Mouse (Mus musculus): ENCODE measurements around the gene Syne2. TPM values are rescaled to one million over a fixed set of nuclear protein-coding genes. Genes with fewer than 3 reads are reported as not detected.

Gene Syne2
- polyA plus RNA-seq, 1 experiment from 2014 or later: 50.8 TPM

DNA sequence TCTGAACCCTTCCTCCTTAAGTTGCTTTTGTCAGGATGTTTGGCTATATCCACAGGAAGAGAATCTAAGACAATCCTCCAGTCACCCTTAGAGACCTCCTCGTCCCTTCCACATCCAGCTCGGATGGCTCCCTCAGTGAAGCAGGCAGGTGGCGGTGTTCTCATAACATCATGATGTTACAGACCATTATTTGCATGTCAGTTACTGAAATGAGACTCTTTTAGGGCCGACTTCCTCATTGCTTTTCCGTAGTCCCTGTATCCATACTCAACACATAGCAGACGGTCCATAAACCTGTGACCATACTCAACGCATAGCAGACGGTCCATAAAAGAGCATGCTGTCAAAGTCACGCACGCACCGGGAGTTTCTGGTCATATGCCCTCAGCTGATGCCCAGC is 106.9 kb downstream of the Syne2 start:
- Histone ChIP-seq H3K36me3 (ENCODE audit: control insufficient read depth, insufficient read depth, low read length) (peaks cover 20% of the 10 kb centered on the region), H3K27ac (ENCODE audit: low read length) (no peak overlapping the region), H3K4me3 (ENCODE audit: low read length) (no peak overlapping the region), H3K27me3 (ENCODE audit: control insufficient read depth, insufficient read depth, low read depth, low read length) (no peaks in the 10 kb centered on the region), H3K9me3 (ENCODE audit: control insufficient read depth, low read length) (no peaks in the 10 kb centered on the region), H3K9ac (ENCODE audit: low read length) (no peak overlapping the region), H3K4me1 (replicated peaks; ENCODE audit: control insufficient read depth, insufficient read depth, low read length) (no peaks in the 10 kb centered on the region), H3K4me2 (ENCODE audit: low read depth, low read length) (no peak overlapping the region)
- no peak for ATAC-seq (ENCODE audit: low read depth)
- 90% methylated on average over 11 of the region's 11 CpGs for WGBS

DNA sequence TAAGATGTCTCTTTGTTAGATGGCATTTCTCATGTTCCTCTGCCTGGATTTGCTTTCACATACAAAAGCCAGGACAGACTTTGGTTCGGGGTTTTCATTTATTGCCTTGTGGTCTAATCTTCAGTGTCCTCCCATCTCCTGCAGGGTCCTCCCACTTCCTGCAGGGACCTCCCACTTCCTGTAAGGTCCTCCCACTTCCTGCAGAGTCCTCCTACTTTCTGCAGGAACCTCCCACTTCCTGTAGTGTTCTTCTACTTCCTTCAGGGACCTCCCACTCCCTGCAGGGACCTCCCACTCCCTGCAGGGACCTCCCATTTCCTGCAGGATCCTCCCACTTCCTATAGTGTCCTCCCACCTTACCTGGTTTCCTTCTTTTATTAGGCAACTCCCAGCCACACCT is 109.7 kb downstream of the Syne2 start:
- Histone ChIP-seq H3K4me3 (ENCODE audit: low read length) (no peak overlapping the region), H3K4me1 (replicated peaks; ENCODE audit: control insufficient read depth, insufficient read depth, low read length) (no peaks in the 10 kb centered on the region), H3K9me3 (ENCODE audit: control insufficient read depth, low read length) (no peaks in the 10 kb centered on the region), H3K4me2 (ENCODE audit: low read depth, low read length) (no peak overlapping the region), H3K9ac (ENCODE audit: low read length) (no peak overlapping the region), H3K27me3 (ENCODE audit: control insufficient read depth, insufficient read depth, low read depth, low read length) (no peaks in the 10 kb centered on the region), H3K27ac (ENCODE audit: low read length) (no peak overlapping the region), H3K36me3 (ENCODE audit: control insufficient read depth, insufficient read depth, low read length) (peaks cover 30% of the 10 kb centered on the region)
- WGBS: 87% methylated on average over 1 of the region's 1 CpGs
- ATAC-seq (ENCODE audit: low read depth): no peak

DNA sequence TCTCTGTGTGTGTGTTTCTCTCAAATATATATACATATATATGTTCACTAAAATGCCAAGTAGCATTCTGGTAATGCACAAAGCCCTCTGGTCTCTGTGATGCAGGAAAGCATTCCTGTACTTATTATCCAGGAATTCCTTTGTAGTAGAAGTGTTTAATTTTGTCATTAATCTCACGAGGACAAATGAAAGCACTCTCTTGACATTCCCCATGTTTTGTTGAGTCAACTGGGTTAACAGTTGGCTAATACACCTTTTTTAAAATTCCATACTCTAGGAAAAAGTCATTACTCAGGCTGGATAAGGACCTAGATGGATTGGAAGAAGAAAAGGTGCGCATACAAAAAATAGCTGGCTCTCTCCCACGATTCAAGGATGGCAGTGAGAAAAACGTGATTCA is 115.6 kb downstream of the Syne2 start:
- ATAC-seq (ENCODE audit: low read depth): peak; percentile 45; the same call in 1 of the 2 replicates
- H3K36me3 ChIP-seq (ENCODE audit: control insufficient read depth, insufficient read depth, low read length): peaks cover 15% of the 10 kb centered on the region

DNA sequence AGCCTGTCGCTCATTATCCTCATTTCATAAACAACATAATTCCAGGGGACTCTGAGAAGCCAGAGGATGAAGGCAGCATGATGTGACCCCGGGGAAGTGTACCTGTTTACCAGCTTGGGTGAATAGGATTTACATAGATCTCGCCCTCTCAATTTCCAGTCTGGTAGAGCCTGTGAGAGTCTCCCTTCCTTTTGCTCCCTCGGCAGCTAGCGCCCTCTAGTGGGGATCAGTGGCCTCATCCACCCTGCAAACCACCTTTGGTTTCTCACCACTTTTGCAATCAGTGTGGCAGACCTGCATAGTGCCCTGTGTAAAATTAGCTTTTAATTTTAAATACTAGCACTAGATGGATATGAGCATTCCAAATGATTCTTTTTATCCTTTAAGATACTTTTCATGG is 133.4 kb downstream of the Syne2 start:
- H3K4me3 ChIP-seq (ENCODE audit: low read length): no peak overlapping the region
- no peak overlapping the region for H3K4me2 ChIP-seq (ENCODE audit: low read depth, low read length)
- H3K4me1 ChIP-seq (replicated peaks; ENCODE audit: control insufficient read depth, insufficient read depth, low read length): no peaks in the 10 kb centered on the region
- no peak for ATAC-seq (ENCODE audit: low read depth)
- no peak overlapping the region for H3K9ac ChIP-seq (ENCODE audit: low read length)
- H3K27me3 ChIP-seq (ENCODE audit: control insufficient read depth, insufficient read depth, low read depth, low read length): no peaks in the 10 kb centered on the region
- 55% methylated on average over 5 of the region's 5 CpGs for WGBS
- peaks cover 2% of the 10 kb centered on the region; the same call in 1 of the 2 replicates for H3K9me3 ChIP-seq (ENCODE audit: control insufficient read depth, low read length)
- peaks cover 16% of the 10 kb centered on the region for H3K36me3 ChIP-seq (ENCODE audit: control insufficient read depth, insufficient read depth, low read length)
- H3K27ac ChIP-seq (ENCODE audit: low read length): no peak overlapping the region

More for the DNA sequence above, 115.6 kb downstream of the Syne2 start:
- Histone ChIP-seq H3K27ac (ENCODE audit: low read length) (no peak overlapping the region), H3K27me3 (ENCODE audit: control insufficient read depth, insufficient read depth, low read depth, low read length) (no peaks in the 10 kb centered on the region), H3K4me3 (ENCODE audit: low read length) (no peak overlapping the region), H3K4me2 (ENCODE audit: low read depth, low read length) (no peak overlapping the region), H3K4me1 (replicated peaks; ENCODE audit: control insufficient read depth, insufficient read depth, low read length) (0 out of 2 replicates have a peak, but pooled peaks cover 2% of the 10 kb centered on the region), H3K9me3 (ENCODE audit: control insufficient read depth, low read length) (no peaks in the 10 kb centered on the region), H3K9ac (ENCODE audit: low read length) (no peak overlapping the region)
- 45% methylated on average over 4 of the region's 4 CpGs for WGBS

DNA sequence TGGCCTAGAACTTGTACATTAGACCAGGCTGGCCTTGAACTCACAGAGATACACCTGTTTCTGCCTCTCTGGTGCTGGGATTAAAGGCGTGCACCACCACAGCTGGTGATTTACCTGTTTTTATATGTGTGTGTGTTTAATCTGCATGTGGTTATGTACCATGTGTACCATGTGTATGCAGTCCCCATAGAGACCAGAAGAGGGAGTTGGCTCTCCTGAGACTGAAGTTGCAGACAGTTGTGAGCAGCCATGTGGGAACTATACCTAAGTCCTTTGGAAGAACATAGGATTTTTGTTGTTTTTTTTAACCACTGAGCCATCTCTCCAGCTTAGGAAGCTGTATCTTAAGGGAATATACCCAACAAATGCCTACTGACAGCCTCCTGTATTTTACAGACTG is 134.1 kb downstream of the Syne2 start:
- Histone ChIP-seq H3K27me3 (ENCODE audit: control insufficient read depth, insufficient read depth, low read depth, low read length) (no peaks in the 10 kb centered on the region), H3K36me3 (ENCODE audit: control insufficient read depth, insufficient read depth, low read length) (peaks cover 16% of the 10 kb centered on the region), H3K9me3 (ENCODE audit: control insufficient read depth, low read length) (peaks cover 2% of the 10 kb centered on the region; the same call in 1 of the 2 replicates), H3K4me3 (ENCODE audit: low read length) (no peak overlapping the region), H3K4me2 (ENCODE audit: low read depth, low read length) (no peak overlapping the region), H3K4me1 (replicated peaks; ENCODE audit: control insufficient read depth, insufficient read depth, low read length) (no peaks in the 10 kb centered on the region), H3K27ac (ENCODE audit: low read length) (no peak overlapping the region), H3K9ac (ENCODE audit: low read length) (no peak overlapping the region)
- WGBS: 91% methylated on average over 1 of the region's 1 CpGs
- ATAC-seq (ENCODE audit: low read depth): no peak

DNA sequence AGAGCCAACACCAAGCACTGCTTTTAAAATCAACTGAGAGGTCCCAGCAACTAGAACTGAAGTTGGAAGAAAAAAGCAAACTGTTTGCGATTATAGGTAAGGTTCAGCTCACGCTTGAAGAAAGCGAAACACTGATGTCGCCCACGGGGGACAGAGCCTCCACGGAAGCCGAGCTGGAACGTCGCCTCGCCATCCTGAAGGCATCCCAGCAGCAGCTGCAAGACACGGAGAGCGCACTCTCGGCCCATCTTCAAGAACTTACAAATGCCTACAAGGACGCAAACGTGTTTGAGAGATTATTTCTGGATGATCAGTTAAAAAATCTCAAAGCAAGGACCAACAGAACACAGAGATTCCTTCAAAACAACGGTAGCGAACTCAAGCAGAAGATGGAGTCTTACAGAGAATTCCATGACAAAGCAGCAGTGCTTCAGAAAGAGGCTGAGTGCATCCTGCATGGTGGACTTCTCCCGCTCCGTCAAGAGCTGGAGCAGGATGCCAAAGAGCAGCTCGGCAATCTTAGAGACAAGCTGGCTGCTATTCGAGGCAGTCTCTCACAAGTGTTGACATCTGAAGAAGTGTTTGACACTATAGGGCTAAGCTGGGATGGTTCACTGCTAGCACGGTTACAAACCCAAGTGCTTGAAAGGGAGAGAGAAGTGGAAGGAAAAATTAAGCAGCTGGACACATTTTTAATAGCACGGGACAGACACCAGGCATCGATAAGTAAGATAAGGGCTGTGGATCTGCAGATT is 148.7 kb downstream of the Syne2 start:
- WGBS: 79% methylated on average over 24 of the region's 24 CpGs
- Histone ChIP-seq H3K4me1 (replicated peaks; ENCODE audit: control insufficient read depth, insufficient read depth, low read length) (no peaks in the 10 kb centered on the region), H3K36me3 (ENCODE audit: control insufficient read depth, insufficient read depth, low read length) (peaks cover 14% of the 10 kb centered on the region)

DNA sequence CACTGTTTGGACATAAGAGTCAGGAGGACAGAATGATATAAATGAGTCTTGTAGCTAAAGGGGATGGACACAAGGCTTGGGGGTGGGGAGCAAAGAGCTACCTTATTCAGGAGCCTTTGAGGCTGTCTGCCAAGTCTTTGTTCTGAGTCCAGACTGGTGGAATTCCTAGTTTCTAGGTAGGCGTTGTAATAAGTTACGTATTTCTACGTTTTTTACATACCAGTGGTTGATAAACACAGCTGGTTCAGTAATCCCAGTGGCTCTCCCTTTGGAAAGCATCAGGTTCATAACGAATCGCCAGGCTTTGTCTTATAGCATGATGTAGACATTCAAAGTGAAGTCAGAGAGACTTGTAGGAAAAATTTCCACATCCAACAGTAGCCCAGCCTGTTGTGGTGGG is 161.1 kb downstream of the Syne2 start:
- peak; percentile 76 for ATAC-seq (ENCODE audit: low read depth)
- Histone ChIP-seq H3K27ac (ENCODE audit: low read length) (peak overlapping the region; percentile 33), H3K36me3 (ENCODE audit: control insufficient read depth, insufficient read depth, low read length) (peaks cover 2% of the 10 kb centered on the region; the same call in 1 of the 2 replicates), H3K9ac (ENCODE audit: low read length) (no peak overlapping the region), H3K9me3 (ENCODE audit: control insufficient read depth, low read length) (no peaks in the 10 kb centered on the region), H3K4me3 (ENCODE audit: low read length) (no peak overlapping the region), H3K4me1 (replicated peaks; ENCODE audit: control insufficient read depth, insufficient read depth, low read length) (peaks cover 13% of the 10 kb centered on the region), H3K4me2 (ENCODE audit: low read depth, low read length) (no peak overlapping the region), H3K27me3 (ENCODE audit: control insufficient read depth, insufficient read depth, low read depth, low read length) (no peaks in the 10 kb centered on the region)
- 59% methylated on average over 5 of the region's 5 CpGs for WGBS

More for the DNA sequence above, 148.7 kb downstream of the Syne2 start:
- no peak overlapping the region for H3K9ac ChIP-seq (ENCODE audit: low read length)
- H3K27me3 ChIP-seq (ENCODE audit: control insufficient read depth, insufficient read depth, low read depth, low read length): no peaks in the 10 kb centered on the region
- no peak overlapping the region for H3K4me3 ChIP-seq (ENCODE audit: low read length)
- no peak overlapping the region for H3K27ac ChIP-seq (ENCODE audit: low read length)
- H3K4me2 ChIP-seq (ENCODE audit: low read depth, low read length): no peak overlapping the region
- ATAC-seq (ENCODE audit: low read depth): peak; percentile 69; the same call in 1 of the 2 replicates
- H3K9me3 ChIP-seq (ENCODE audit: control insufficient read depth, low read length): no peaks in the 10 kb centered on the region

DNA sequence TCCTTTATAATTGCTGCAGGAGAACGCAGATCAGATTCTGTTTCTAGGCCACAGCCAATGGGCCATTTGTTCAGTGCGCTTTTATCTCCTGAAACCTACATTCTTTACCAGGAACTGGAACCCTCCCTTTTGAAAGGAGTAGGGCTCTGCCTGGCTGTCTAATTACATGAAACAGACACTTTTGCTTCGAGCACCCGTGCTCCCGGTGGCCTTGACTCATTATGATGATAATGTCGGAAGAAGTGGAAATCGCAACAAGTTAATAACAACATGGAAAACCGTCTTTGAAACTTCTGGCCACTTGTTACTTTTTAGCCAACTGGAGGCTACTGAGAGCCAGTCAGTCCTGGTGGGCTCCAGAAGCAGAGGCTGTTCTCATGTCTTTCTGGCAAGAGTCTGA is 165.4 kb downstream of the Syne2 start:
- no peak overlapping the region for H3K9ac ChIP-seq (ENCODE audit: low read length)
- H3K27ac ChIP-seq (ENCODE audit: low read length): no peak overlapping the region
- no peak for ATAC-seq (ENCODE audit: low read depth)
- H3K4me3 ChIP-seq (ENCODE audit: low read length): no peak overlapping the region
- WGBS: 70% methylated on average over 8 of the region's 8 CpGs
- no peaks in the 10 kb centered on the region for H3K9me3 ChIP-seq (ENCODE audit: control insufficient read depth, low read length)
- peaks cover 13% of the 10 kb centered on the region for H3K4me1 ChIP-seq (replicated peaks; ENCODE audit: control insufficient read depth, insufficient read depth, low read length)
- H3K36me3 ChIP-seq (ENCODE audit: control insufficient read depth, insufficient read depth, low read length): peaks cover 2% of the 10 kb centered on the region; the same call in 1 of the 2 replicates
- H3K27me3 ChIP-seq (ENCODE audit: control insufficient read depth, insufficient read depth, low read depth, low read length): no peaks in the 10 kb centered on the region
- no peak overlapping the region for H3K4me2 ChIP-seq (ENCODE audit: low read depth, low read length)

DNA sequence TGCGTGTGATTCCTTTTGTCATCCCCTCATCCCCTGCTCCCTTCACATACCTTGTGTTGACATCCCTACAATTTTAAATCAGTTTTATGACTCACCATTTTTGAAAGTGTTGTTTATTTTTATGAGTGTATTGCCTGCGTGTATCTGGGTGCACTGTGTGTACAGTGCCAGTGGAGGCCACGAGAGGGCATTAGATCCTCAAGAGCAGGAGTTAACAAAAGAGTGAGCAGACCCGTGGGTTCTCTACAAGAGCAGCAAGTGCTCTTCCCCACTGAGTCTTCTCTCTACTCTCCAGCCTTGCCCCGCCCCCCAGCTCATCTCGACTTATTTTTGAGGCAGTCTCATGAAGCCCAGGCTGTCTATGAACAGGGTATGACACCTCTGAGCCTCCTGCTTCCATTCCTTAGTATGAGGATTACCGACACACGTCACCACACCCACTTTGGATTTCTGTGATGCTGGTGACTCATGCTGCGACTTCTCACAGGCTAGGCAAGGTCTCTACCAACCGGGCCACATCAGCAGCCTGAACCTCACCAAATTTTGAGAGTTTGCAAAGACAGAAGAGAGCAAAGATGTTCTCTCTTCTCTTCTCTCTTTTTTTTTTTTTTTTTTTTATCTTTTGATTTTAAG is 174.4 kb downstream of the Syne2 start:
- ATAC-seq (ENCODE audit: low read depth): no peak
- H3K4me1 ChIP-seq (replicated peaks; ENCODE audit: control insufficient read depth, insufficient read depth, low read length): peaks cover 7% of the 10 kb centered on the region
- WGBS: 79% methylated on average over 10 of the region's 10 CpGs
- no peak overlapping the region for H3K4me3 ChIP-seq (ENCODE audit: low read length)
- H3K27ac ChIP-seq (ENCODE audit: low read length): no peak overlapping the region
- H3K4me2 ChIP-seq (ENCODE audit: low read depth, low read length): no peak overlapping the region
- no peak overlapping the region for H3K9ac ChIP-seq (ENCODE audit: low read length)
- no peaks in the 10 kb centered on the region for H3K9me3 ChIP-seq (ENCODE audit: control insufficient read depth, low read length)
- H3K36me3 ChIP-seq (ENCODE audit: control insufficient read depth, insufficient read depth, low read length): peaks cover 16% of the 10 kb centered on the region
- H3K27me3 ChIP-seq (ENCODE audit: control insufficient read depth, insufficient read depth, low read depth, low read length): no peaks in the 10 kb centered on the region
